Mouse (Mus musculus) cerebellum, adult 9-10 months (tissue): ENCODE results near the gene Slc43a2.
A peak's percentile ranks its signal among the peaks of the same experiment; 100 is the strongest.

Experiments
- DNase-seq: peaks from one replicate; pipeline ENCODE4 v3.0.0; 2022

The Slc43a2 gene

GRCm38 (mm10) chr11:75530325-75530724 is 1.2 kb upstream of the Slc43a2 start:
- peak; percentile 98 for DNase-seq

GRCm38 (mm10) chr11:75530845-75531373 is 585 bp upstream of the Slc43a2 start:
- DNase-seq = peak; percentile 68

- DNase-seq = peak; percentile 76
These were observed 1.1 kb downstream of the Slc43a2 start for GRCm38 (mm10) chr11:75532340-75533277.

GRCm38 (mm10) chr11:75533314-75534015 is 2.0 kb downstream of the Slc43a2 start:
- DNase-seq = peak; percentile 59

GRCm38 (mm10) chr11:75534286-75535033 is 3.0 kb downstream of the Slc43a2 start:
- DNase-seq = peak; percentile 74

GRCm38 (mm10) chr11:75535106-75535795 is 3.8 kb downstream of the Slc43a2 start:
- DNase-seq = peak; percentile 68

- peak; percentile 58 for DNase-seq
These were observed 4.9 kb downstream of the Slc43a2 start for GRCm38 (mm10) chr11:75536255-75537024.

- DNase-seq = peak; percentile 58
These were observed 5.5 kb downstream of the Slc43a2 start for GRCm38 (mm10) chr11:75537025-75537414.

GRCm38 (mm10) chr11:75537491-75538183 is 6.1 kb downstream of the Slc43a2 start:
- DNase-seq = peak; percentile 79

- DNase-seq = peak; percentile 68
These were observed 6.9 kb downstream of the Slc43a2 start for GRCm38 (mm10) chr11:75538184-75538969.

- no peak for DNase-seq
These were observed 7.4 kb downstream of the Slc43a2 start for GRCm38 (mm10) chr11:75538970-75539299.

GRCm38 (mm10) chr11:75540209-75540608 is 8.7 kb downstream of the Slc43a2 start:
- DNase-seq = peak; percentile 55

- peak; percentile 60 for DNase-seq
These were observed 9.5 kb downstream of the Slc43a2 start for GRCm38 (mm10) chr11:75540710-75541581.

GRCm38 (mm10) chr11:75544713-75545112 is 13.2 kb downstream of the Slc43a2 start:
- DNase-seq = peak; percentile 65

GRCm38 (mm10) chr11:75546057-75546456 is 14.6 kb downstream of the Slc43a2 start:
- no peak for DNase-seq

- peak; percentile 70 for DNase-seq
These were observed 18.2 kb downstream of the Slc43a2 start for GRCm38 (mm10) chr11:75549658-75550111.

GRCm38 (mm10) chr11:75550200-75550946 is 18.9 kb downstream of the Slc43a2 start:
- DNase-seq = peak; percentile 45

- peak; percentile 53 for DNase-seq
These were observed 19.8 kb downstream of the Slc43a2 start for GRCm38 (mm10) chr11:75551321-75551720.
